Mouse (Mus musculus): ENCODE data around the gene Rbm20. TPM values are rescaled to one million over a fixed set of nuclear protein-coding genes. Genes with fewer than 3 reads are reported as not detected.

Rbm20 gene
- total and polyA plus RNA-seq, 3 experiments = 37.3 to 58.6 TPM; not detected in 1

DNA sequence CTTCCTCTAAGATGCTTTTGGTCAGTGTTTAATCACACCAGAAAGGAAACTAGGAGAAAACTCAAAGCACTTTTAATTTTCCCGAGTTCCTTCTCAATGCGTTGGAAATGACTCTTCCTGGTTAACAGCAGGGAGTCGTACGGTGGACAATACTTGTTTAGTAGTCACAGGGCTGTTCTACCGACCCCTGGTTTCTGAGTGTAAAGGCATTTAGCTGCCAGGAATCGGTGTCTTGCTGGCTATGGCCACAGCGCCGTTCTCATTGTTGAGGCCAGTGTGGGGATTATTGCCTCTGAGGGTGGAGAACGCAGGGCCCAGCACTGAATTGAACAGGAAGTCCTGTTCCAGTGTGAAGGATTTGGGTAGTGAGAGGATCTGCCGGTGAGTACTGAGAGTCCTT lies 13.7 kb downstream of the Rbm20 start:
- no peaks in the 10 kb centered on the region for H3K4me1 ChIP-seq (ENCODE audit: control insufficient read depth in 1 of 2, insufficient read depth in 2 of 2, low read length in 2 of 2)
- no peak overlapping the region for H3K4me3 ChIP-seq (ENCODE audit: control insufficient read depth in 1 of 2, insufficient read depth in 1 of 2, low read depth in 2 of 2, low read length in 2 of 2)
- no peak overlapping the region for H3K27ac ChIP-seq (ENCODE audit: control insufficient read depth, low read depth, low read length)
- TF ChIP-seq JUND (IDR thresholded peaks at IDR 0.05; ENCODE audit: low read depth, low read length) (no peak), MXI1 (IDR thresholded peaks at IDR 0.05; ENCODE audit: low read depth, low read length) (no peak)
- DNase-seq (ENCODE audit: low read depth, low spot score) = no peak
- H3K79me2 ChIP-seq (ENCODE audit: control insufficient read depth, insufficient read depth, low read length, poor library complexity) = no peaks in the 10 kb centered on the region
- H3K9me3 ChIP-seq (replicated peaks; ENCODE audit: insufficient read depth, low read length) = no peaks in the 10 kb centered on the region
- peaks cover 10 to 12% of the 10 kb centered on the region in 2 experiments for H3K27me3 ChIP-seq (ENCODE audit: control insufficient read depth in 1 of 2, insufficient read depth in 2 of 2, low read length in 2 of 2)
- no peaks in the 10 kb centered on the region for H3K36me3 ChIP-seq (ENCODE audit: control insufficient read depth in 1 of 2, insufficient read depth in 2 of 2, low read length in 2 of 2)
- H3K9ac ChIP-seq (ENCODE audit: control insufficient read depth, low read depth, low read length, poor library complexity, severe bottlenecking) = no peak overlapping the region

- Histone ChIP-seq H3K9ac (ENCODE audit: control insufficient read depth, low read depth, low read length, poor library complexity, severe bottlenecking) (no peak overlapping the region), H3K36me3 (ENCODE audit: control insufficient read depth in 1 of 2, insufficient read depth in 2 of 2, low read length in 2 of 2) (no peaks in the 10 kb centered on the region)
Observed at GRCm38 (mm10) chr19:53694020-53694419, 16.9 kb downstream of the Rbm20 start.

DNA sequence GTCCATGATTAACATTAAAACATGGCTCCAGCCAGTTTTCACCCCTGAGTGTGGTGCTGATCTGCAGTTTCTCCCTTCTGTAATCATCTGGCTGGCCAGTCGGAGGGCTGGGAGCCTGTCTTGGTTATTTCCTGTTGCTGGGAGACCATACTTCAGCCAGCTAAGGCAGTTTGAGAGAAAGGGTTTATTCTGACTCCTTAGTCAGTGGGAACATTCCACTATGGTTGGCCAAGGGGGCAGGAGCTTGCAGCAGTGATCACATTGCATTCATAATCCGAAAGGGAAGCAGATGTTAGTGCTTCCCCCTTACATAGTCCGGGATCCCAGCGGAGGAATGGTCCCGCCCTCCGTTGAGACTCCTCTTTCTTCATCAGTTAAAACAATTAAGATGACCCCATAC lies 19.0 kb downstream of the Rbm20 start:
- Histone ChIP-seq H3K9ac (ENCODE audit: control insufficient read depth, low read depth, low read length, poor library complexity, severe bottlenecking) (no peak overlapping the region), H3K36me3 (ENCODE audit: control insufficient read depth in 1 of 2, insufficient read depth in 2 of 2, low read length in 2 of 2) (no peaks in the 10 kb centered on the region), H3K27ac (ENCODE audit: control insufficient read depth, low read depth, low read length) (no peak overlapping the region), H3K79me2 (ENCODE audit: control insufficient read depth, insufficient read depth, low read length, poor library complexity) (no peaks in the 10 kb centered on the region), H3K4me1 (ENCODE audit: control insufficient read depth in 1 of 2, insufficient read depth in 2 of 2, low read length in 2 of 2) (peaks cover 0 to under 1% of the 10 kb centered on the region in 2 experiments; a peak in 1 of 4 replicates), H3K4me3 (ENCODE audit: control insufficient read depth in 1 of 2, insufficient read depth in 1 of 2, low read depth in 2 of 2, low read length in 2 of 2) (no peak overlapping the region), H3K9me3 (replicated peaks; ENCODE audit: insufficient read depth, low read length) (no peaks in the 10 kb centered on the region), H3K27me3 (ENCODE audit: control insufficient read depth in 1 of 2, insufficient read depth in 2 of 2, low read length in 2 of 2) (peaks cover 13% of the 10 kb centered on the region in 2 experiments)
- no peak for TF ChIP-seq TBP (IDR thresholded peaks at IDR 0.05; ENCODE audit: low read depth, low read length)
- no peak for TF ChIP-seq ZNF384 (IDR thresholded peaks at IDR 0.05; ENCODE audit: low read depth, low read length)
- no peak for TF ChIP-seq USF2 (IDR thresholded peaks at IDR 0.05; ENCODE audit: borderline replicate concordance in 1 of 2, insufficient read depth in 1 of 2, low read depth in 1 of 2, low read length in 2 of 2)
- no peak for TF ChIP-seq CTCF (IDR thresholded peaks at IDR 0.05 in 2 of 3, conservative IDR thresholded peaks at IDR 0.05 in 1 of 3; ENCODE audit: control insufficient read depth in 1 of 3, insufficient read depth in 1 of 3, low read depth in 2 of 3, low read length in 3 of 3, poor library complexity in 1 of 3, severe bottlenecking in 1 of 3)
- TF ChIP-seq MAFK (IDR thresholded peaks at IDR 0.05; ENCODE audit: borderline replicate concordance, low read depth, low read length) = no peak
- no peak for TF ChIP-seq MEF2A (IDR thresholded peaks at IDR 0.05; ENCODE audit: extremely low read depth, insufficient replicate concordance, low read depth, low read length, poor library complexity, severe bottlenecking)
- TF ChIP-seq POLR2AphosphoS5 (IDR thresholded peaks at IDR 0.05; ENCODE audit: borderline replicate concordance, low read depth, low read length) = no peak
- DNase-seq (ENCODE audit: low read depth, low spot score) = no peak

More at GRCm38 (mm10) chr19:53694020-53694419, 16.9 kb downstream of the Rbm20 start:
- no peak for TF ChIP-seq MAFK (IDR thresholded peaks at IDR 0.05; ENCODE audit: borderline replicate concordance, low read depth, low read length)
- no peak for TF ChIP-seq TAL1 (IDR thresholded peaks at IDR 0.05; ENCODE audit: low read length)
- no peak for TF ChIP-seq TBP (IDR thresholded peaks at IDR 0.05; ENCODE audit: low read depth, low read length)
- no peak for TF ChIP-seq POLR2A (IDR thresholded peaks at IDR 0.05; ENCODE audit: control insufficient read depth in 1 of 2, insufficient read depth in 1 of 2, low read depth in 1 of 2, low read length in 2 of 2, poor library complexity in 1 of 2)
- no peak for TF ChIP-seq CTCF (IDR thresholded peaks at IDR 0.05 in 2 of 3, conservative IDR thresholded peaks at IDR 0.05 in 1 of 3; ENCODE audit: control insufficient read depth in 1 of 3, insufficient read depth in 1 of 3, low read depth in 2 of 3, low read length in 3 of 3, poor library complexity in 1 of 3, severe bottlenecking in 1 of 3)
- TF ChIP-seq SIN3A (IDR thresholded peaks at IDR 0.05; ENCODE audit: low read length) = no peak
- TF ChIP-seq E2F4 (IDR thresholded peaks at IDR 0.05; ENCODE audit: borderline replicate concordance, low read depth, low read length) = no peak
- H3K9me3 ChIP-seq (replicated peaks; ENCODE audit: insufficient read depth, low read length) = no peaks in the 10 kb centered on the region
- H3K27me3 ChIP-seq (ENCODE audit: control insufficient read depth in 1 of 2, insufficient read depth in 2 of 2, low read length in 2 of 2) = peaks cover 13 to 14% of the 10 kb centered on the region in 2 experiments
- H3K4me3 ChIP-seq (ENCODE audit: control insufficient read depth in 1 of 2, insufficient read depth in 1 of 2, low read depth in 2 of 2, low read length in 2 of 2) = no peak overlapping the region
- no peak overlapping the region for H3K27ac ChIP-seq (ENCODE audit: control insufficient read depth, low read depth, low read length)
- no peaks in the 10 kb centered on the region for H3K79me2 ChIP-seq (ENCODE audit: control insufficient read depth, insufficient read depth, low read length, poor library complexity)
- H3K4me1 ChIP-seq (ENCODE audit: control insufficient read depth in 1 of 2, insufficient read depth in 2 of 2, low read length in 2 of 2) = no peaks in the 10 kb centered on the region
- no peak for DNase-seq (ENCODE audit: low read depth, low spot score)

All from MEL (cell line).